Mouse (Mus musculus) cerebellum, adult 2 months (tissue): Measurements from ENCODE around the gene Ahctf1. TPM values are rescaled to one million over a fixed set of nuclear protein-coding genes. Genes with fewer than 3 reads are reported as not detected.

Experiments
- DNase-seq, 2 experiments: peaks; one replicate each; pipeline ENCODE4 v3.0.0; 2021
- H3K27ac ChIP-seq: fragments of 200-500 bp; 2 replicates; pipeline ENCODE4 v1.5.1; 2012; ENCODE audit warnings: low read length, control low read depth, inconsistent platforms; ENCODE audit not compliant: insufficient read depth
- H3K27me3 ChIP-seq: fragments of 200-500 bp; 2 replicates; pipeline ENCODE4 v1.6.1; 2012; ENCODE audit warnings: inconsistent platforms, mild to moderate bottlenecking, low read length, moderate library complexity; ENCODE audit not compliant: control insufficient read depth, insufficient read depth
- H3K4me1 ChIP-seq: fragments of 200-500 bp; 2 replicates; pipeline ENCODE4 v1.6.1; 2011; ENCODE audit warnings: low read length; ENCODE audit not compliant: control insufficient read depth, insufficient read depth
- H3K4me3 ChIP-seq: fragments of 200-500 bp; replicated peaks from 2 replicates; pipeline ENCODE3; 2011; ENCODE audit warnings: mild to moderate bottlenecking, low read depth, low read length, control low read depth; ENCODE audit not compliant: insufficient read depth
- CTCF ChIP-seq: fragments of 200-500 bp; IDR thresholded peaks from 2 replicates; pipeline ENCODE4 v1.5.1; 2011; ENCODE audit warnings: low read depth, mild to moderate bottlenecking, control low read depth, low read length, moderate library complexity, borderline replicate concordance; ENCODE audit not compliant: insufficient read depth
- POLR2A ChIP-seq: fragments of 200-500 bp; IDR thresholded peaks from 2 replicates; pipeline ENCODE4 v1.6.1; 2011; ENCODE audit warnings: low read length, control low read depth, borderline replicate concordance; ENCODE audit not compliant: insufficient read depth
- WGBS: fragments of 180-500 bp; shearing (Covaris S2); methylation state at CpG from one replicate; pipeline ENCODE4 v1.1.7; 2018; 5-methylcytosine and 5-hydroxymethylcytosine counted together
- polyA plus RNA-seq: library from polyadenylated mRNA; depleted of rRNA; stranded (reverse); fragments of >200 nt; gene quantifications from 2 replicates; pipeline ENCODE4 v1.2.3, GENCODE M21; 2012

The Ahctf1 gene
- polyA plus RNA-seq, 1 experiment = 31.9 TPM

GRCm38 (mm10) chr1:179753006-179753405 lies 50.5 kb downstream of the Ahctf1 start:
- Histone ChIP-seq H3K27ac (no peak overlapping the region), H3K27me3 (no peaks in the 10 kb centered on the region), H3K4me1 (peaks cover 10% of the 10 kb centered on the region; the same call in 1 of the 2 replicates), H3K4me3 (no peak overlapping the region)
- WGBS = 12% methylated on average over 8 of the region's 8 CpGs
- TF ChIP-seq CTCF (no peak), POLR2A (no peak)
- peak; percentile 69 to 72 for DNase-seq

- TF ChIP-seq CTCF (no peak), POLR2A (no peak)
- H3K4me3 ChIP-seq = no peak overlapping the region
- no peak overlapping the region for H3K27ac ChIP-seq
- no peaks in the 10 kb centered on the region for H3K27me3 ChIP-seq
- peaks cover 10% of the 10 kb centered on the region; the same call in 1 of the 2 replicates for H3K4me1 ChIP-seq
- DNase-seq = no peak
- WGBS = 95% methylated on average over 11 of the region's 11 CpGs
These were observed 51.2 kb downstream of the Ahctf1 start for GRCm38 (mm10) chr1:179752276-179752675.

GRCm38 (mm10) chr1:179745171-179745570 lies 58.3 kb downstream of the Ahctf1 start, which contains the start of gene Kif28:
TSS of gene Kif28 (minus strand) at chr1:179745271.
- no peaks in the 10 kb centered on the region; the same call in 1 of the 2 replicates for H3K4me1 ChIP-seq
- TF ChIP-seq CTCF (no peak), POLR2A (no peak)

GRCm38 (mm10) chr1:179743593-179744193 lies 59.8 kb downstream of the Ahctf1 start:
- TF ChIP-seq POLR2A (no peak), CTCF (no peak)
- WGBS = 67% methylated on average over 4 of the region's 4 CpGs

More at GRCm38 (mm10) chr1:179745171-179745570, 58.3 kb downstream of the Ahctf1 start, which contains the start of gene Kif28:
- no peak within 1 kb of the TSS for H3K27ac ChIP-seq
- WGBS = 95% methylated on average over 9 of the region's 9 CpGs
- DNase-seq = no peak
- no peaks in the 10 kb centered on the region for H3K27me3 ChIP-seq
- H3K4me3 ChIP-seq = no peak within 1 kb of the TSS

GRCm38 (mm10) chr1:179736483-179736882 lies 67.0 kb downstream of the Ahctf1 start:
- H3K4me3 ChIP-seq = no peak overlapping the region
- no peaks in the 10 kb centered on the region for H3K4me1 ChIP-seq
- H3K27me3 ChIP-seq = no peaks in the 10 kb centered on the region
- no peak overlapping the region for H3K27ac ChIP-seq
- no peak for DNase-seq
- WGBS = 91% methylated on average over 3 of the region's 3 CpGs
- TF ChIP-seq CTCF (no peak), POLR2A (no peak)

More at GRCm38 (mm10) chr1:179743593-179744193, 59.8 kb downstream of the Ahctf1 start:
- Histone ChIP-seq H3K27me3 (no peaks in the 10 kb centered on the region), H3K27ac (no peak overlapping the region), H3K4me1 (no peaks in the 10 kb centered on the region; the same call in 1 of the 2 replicates), H3K4me3 (no peak overlapping the region)
- no peak for DNase-seq

- TF ChIP-seq POLR2A (no peak), CTCF (peak; percentile 50; the same call in 1 of the 2 replicates)
These were observed 68.7 kb downstream of the Ahctf1 start for GRCm38 (mm10) chr1:179734500-179735474.

GRCm38 (mm10) chr1:179731391-179731790 lies 72.1 kb downstream of the Ahctf1 start:
- Histone ChIP-seq H3K27me3 (no peaks in the 10 kb centered on the region), H3K27ac (no peak overlapping the region), H3K4me1 (no peaks in the 10 kb centered on the region), H3K4me3 (no peak overlapping the region)
- no peak for DNase-seq
- WGBS = 82% methylated on average over 3 of the region's 3 CpGs
- TF ChIP-seq POLR2A (no peak), CTCF (no peak)

More at GRCm38 (mm10) chr1:179734500-179735474, 68.7 kb downstream of the Ahctf1 start:
- H3K4me1 ChIP-seq = no peaks in the 10 kb centered on the region
- H3K27ac ChIP-seq = no peak overlapping the region
- 37% methylated on average over 15 of the region's 15 CpGs for WGBS
- H3K27me3 ChIP-seq = no peaks in the 10 kb centered on the region
- H3K4me3 ChIP-seq = no peak overlapping the region
- DNase-seq = peak; percentile 64 to 78
